Mouse (Mus musculus): ENCODE results near the gene Gm38394. TPM values are rescaled to one million over a fixed set of nuclear protein-coding genes. Genes with fewer than 3 reads are reported as not detected.
"Not testable (repeated sequence)": the region's sequence is repeated elsewhere in the genome, so short reads cannot be mapped to it uniquely, and the experiment has no call there.

Gm38394 gene
- 6.9 and 8.0 TPM in 2 replicates for polyA plus RNA-seq (2014; fragmentation: Nextera tagmentation; extraction: Ambion mirVana)

DNA sequence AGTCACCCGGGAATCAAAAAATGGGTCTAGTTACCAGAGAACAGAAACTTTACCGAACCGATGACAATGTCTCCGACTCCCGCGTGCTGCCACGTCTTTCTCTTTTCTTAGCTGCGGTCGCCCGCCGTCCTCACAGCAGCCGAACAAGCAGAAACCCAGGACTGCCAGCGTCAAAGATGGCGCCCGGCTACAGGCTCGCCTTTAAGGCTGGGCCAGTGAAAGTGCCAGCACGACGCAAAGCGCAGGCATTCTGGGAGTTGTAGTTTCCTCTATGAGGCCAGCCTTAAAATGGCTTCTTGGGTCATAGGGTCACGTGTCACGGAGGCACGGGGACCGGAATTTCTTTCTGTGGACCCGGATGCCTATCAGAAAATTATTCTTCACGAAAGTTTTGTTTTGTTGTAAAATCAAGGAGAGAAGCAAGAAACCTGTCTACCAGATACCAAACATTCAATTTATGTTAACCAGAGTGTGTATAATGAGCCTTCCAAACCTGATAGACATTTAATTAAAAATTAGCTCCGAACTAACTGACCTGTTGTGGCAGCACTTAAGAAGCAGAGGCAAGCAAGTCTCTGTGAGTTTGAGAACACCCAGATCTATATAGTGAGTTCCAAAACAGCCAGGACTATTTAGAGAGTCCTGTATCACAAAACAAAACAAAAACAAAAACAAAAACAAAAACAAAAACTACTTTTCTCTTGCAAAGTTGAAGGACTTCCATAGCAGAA lies at the start of gene Gm38394:
Gene Gm38394, minus strand, starts transcription at position 116 of the 731 bp plus-strand sequence.
- peak; percentile 95 for ATAC-seq (ENCODE audit: insufficient number of reproducible peaks, insufficient read depth, low FRiP score, low read depth)
- Histone ChIP-seq H3K36me3 (ENCODE audit: control insufficient read depth, insufficient read depth, low read length) (peaks cover 32% of the 10 kb centered on the region), H3K9me3 (ENCODE audit: control insufficient read depth, low read length) (no peaks in the 10 kb centered on the region), H3K4me1 (ENCODE audit: control insufficient read depth in 2 of 2, insufficient read depth in 2 of 2, low read length in 2 of 2) (peaks cover 17 to 39% of the 10 kb centered on the region in 2 experiments), H3K4me2 (ENCODE audit: low read length) (peak within 1 kb of the TSS; percentile 94), H3K9ac (ENCODE audit: low read length) (peak within 1 kb of the TSS; percentile 91), H3K27me3 (ENCODE audit: control insufficient read depth, insufficient read depth, low read length) (no peaks in the 10 kb centered on the region), H3K27ac (replicated peaks in 1 of 2; ENCODE audit: control insufficient read depth in 1 of 2, insufficient read depth in 1 of 2, low read depth in 2 of 2, low read length in 2 of 2) (peak within 1 kb of the TSS; percentile 92 to 97), H3K4me3 (ENCODE audit: control insufficient read depth in 1 of 2, insufficient read depth in 1 of 2, low read depth in 1 of 2, low read length in 2 of 2) (peak within 1 kb of the TSS; percentile 83 to 89)
- WGBS: 4% methylated on average over 24 of the region's 26 CpGs

DNA sequence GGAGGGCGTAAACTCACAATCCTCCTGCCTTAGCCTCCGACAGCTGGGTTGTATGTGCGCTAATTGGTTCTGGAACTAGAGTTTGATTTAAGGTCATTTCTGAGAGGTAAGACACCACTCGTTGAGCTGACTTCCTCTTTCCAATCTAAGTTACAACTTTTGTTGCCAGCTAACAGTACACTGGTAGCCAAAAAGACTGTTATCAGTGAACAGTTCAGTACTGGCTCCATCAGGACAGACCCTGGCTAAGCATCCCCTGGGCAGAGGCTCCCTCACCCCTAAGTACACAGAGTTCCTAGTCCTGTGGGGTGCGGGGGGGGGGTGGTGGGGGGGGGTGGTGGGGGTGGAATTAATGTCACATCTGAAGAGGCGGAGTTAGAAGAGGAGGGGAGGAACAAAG lies 49.8 kb upstream of the Gm38394 start:
- Histone ChIP-seq H3K9ac (ENCODE audit: low read length) (no peak overlapping the region), H3K36me3 (ENCODE audit: control insufficient read depth, insufficient read depth, low read length) (peaks cover 57% of the 10 kb centered on the region), H3K4me1 (ENCODE audit: control insufficient read depth in 2 of 2, insufficient read depth in 2 of 2, low read length in 2 of 2) (peaks cover under 1 to 3% of the 10 kb centered on the region in 2 experiments; a peak in 2 of 4 replicates), H3K9me3 (ENCODE audit: control insufficient read depth, low read length) (no peaks in the 10 kb centered on the region), H3K4me3 (ENCODE audit: control insufficient read depth in 1 of 2, insufficient read depth in 1 of 2, low read depth in 1 of 2, low read length in 2 of 2) (no peak overlapping the region), H3K4me2 (ENCODE audit: low read length) (no peak overlapping the region), H3K27me3 (ENCODE audit: control insufficient read depth, insufficient read depth, low read length) (no peaks in the 10 kb centered on the region), H3K27ac (replicated peaks in 1 of 2; ENCODE audit: control insufficient read depth in 1 of 2, insufficient read depth in 1 of 2, low read depth in 2 of 2, low read length in 2 of 2) (no peak overlapping the region)
- WGBS: 71% methylated on average over 6 of the region's 6 CpGs
- no peak for ATAC-seq (ENCODE audit: insufficient number of reproducible peaks, insufficient read depth, low FRiP score, low read depth)

GRCm38 (mm10) chr1:133709292-133709691 lies 48.2 kb upstream of the Gm38394 start:
- Histone ChIP-seq H3K36me3 (ENCODE audit: control insufficient read depth, insufficient read depth, low read length) (peaks cover 60% of the 10 kb centered on the region), H3K4me1 (ENCODE audit: control insufficient read depth in 2 of 2, insufficient read depth in 2 of 2, low read length in 2 of 2) (peaks cover 0 to 3% of the 10 kb centered on the region in 2 experiments; a peak in 1 of 4 replicates), H3K4me2 (ENCODE audit: low read length) (no peak overlapping the region), H3K9me3 (ENCODE audit: control insufficient read depth, low read length) (no peaks in the 10 kb centered on the region), H3K27me3 (ENCODE audit: control insufficient read depth, insufficient read depth, low read length) (no peaks in the 10 kb centered on the region), H3K4me3 (ENCODE audit: control insufficient read depth in 1 of 2, insufficient read depth in 1 of 2, low read depth in 1 of 2, low read length in 2 of 2) (no peak overlapping the region), H3K27ac (replicated peaks in 1 of 2; ENCODE audit: control insufficient read depth in 1 of 2, insufficient read depth in 1 of 2, low read depth in 2 of 2, low read length in 2 of 2) (no peak overlapping the region), H3K9ac (ENCODE audit: low read length) (no peak overlapping the region)
- no peak for ATAC-seq (ENCODE audit: insufficient number of reproducible peaks, insufficient read depth, low FRiP score, low read depth)
- 84% methylated on average over 3 of the region's 3 CpGs for WGBS

DNA sequence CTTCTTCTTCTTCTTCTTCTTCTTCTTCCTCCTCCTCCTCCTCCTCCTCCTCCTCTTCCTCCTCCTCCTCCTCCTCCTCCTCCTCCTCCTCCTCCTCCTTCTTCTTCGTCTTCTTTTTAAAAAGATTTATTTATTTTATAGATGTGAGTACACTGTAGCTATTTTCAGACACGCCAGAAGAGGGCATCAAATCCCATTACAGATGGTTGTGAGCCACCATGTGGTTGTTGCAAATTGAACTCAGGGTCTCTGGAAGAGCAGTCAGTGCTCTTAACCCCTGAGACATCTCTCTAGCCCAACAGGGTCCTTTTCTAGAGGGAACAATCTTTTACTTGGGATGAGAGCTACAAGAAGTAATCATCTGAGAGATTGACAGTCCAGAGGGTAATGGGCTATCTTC lies 40.7 kb upstream of the Gm38394 start:
- 22% methylated on average over 1 of the region's 2 CpGs for WGBS
- not testable (repeated sequence) for ATAC-seq (ENCODE audit: insufficient number of reproducible peaks, insufficient read depth, low FRiP score, low read depth)

GRCm38 (mm10) chr1:133697935-133698620 lies 37.0 kb upstream of the Gm38394 start:
- H3K36me3 ChIP-seq (ENCODE audit: control insufficient read depth, insufficient read depth, low read length): 0 out of 2 replicates have a peak, but pooled peaks cover 5% of the 10 kb centered on the region
- no peak overlapping the region for H3K27ac ChIP-seq (replicated peaks in 1 of 2; ENCODE audit: control insufficient read depth in 1 of 2, insufficient read depth in 1 of 2, low read depth in 2 of 2, low read length in 2 of 2)
- no peak for ATAC-seq (ENCODE audit: insufficient number of reproducible peaks, insufficient read depth, low FRiP score, low read depth)
- H3K27me3 ChIP-seq (ENCODE audit: control insufficient read depth, insufficient read depth, low read length): no peaks in the 10 kb centered on the region
- peaks cover 29 to 35% of the 10 kb centered on the region in 2 experiments for H3K4me1 ChIP-seq (ENCODE audit: control insufficient read depth in 2 of 2, insufficient read depth in 2 of 2, low read length in 2 of 2)
- H3K4me3 ChIP-seq (ENCODE audit: control insufficient read depth in 1 of 2, insufficient read depth in 1 of 2, low read depth in 1 of 2, low read length in 2 of 2): no peak overlapping the region
- no peak overlapping the region for H3K4me2 ChIP-seq (ENCODE audit: low read length)
- H3K9ac ChIP-seq (ENCODE audit: low read length): no peak overlapping the region
- WGBS: 95% methylated on average over 12 of the region's 12 CpGs
- no peaks in the 10 kb centered on the region for H3K9me3 ChIP-seq (ENCODE audit: control insufficient read depth, low read length)

More for the DNA sequence above, 40.7 kb upstream of the Gm38394 start:
- H3K4me1 ChIP-seq (ENCODE audit: control insufficient read depth in 2 of 2, insufficient read depth in 2 of 2, low read length in 2 of 2); H3K4me2 ChIP-seq (ENCODE audit: low read length); H3K9ac ChIP-seq (ENCODE audit: low read length); H3K4me3 ChIP-seq (ENCODE audit: control insufficient read depth in 1 of 2, insufficient read depth in 1 of 2, low read depth in 1 of 2, low read length in 2 of 2); H3K27me3 ChIP-seq (ENCODE audit: control insufficient read depth, insufficient read depth, low read length); H3K9me3 ChIP-seq (ENCODE audit: control insufficient read depth, low read length); H3K27ac ChIP-seq (replicated peaks in 1 of 2; ENCODE audit: control insufficient read depth in 1 of 2, insufficient read depth in 1 of 2, low read depth in 2 of 2, low read length in 2 of 2): not testable (repeated sequence)
- H3K36me3 ChIP-seq (ENCODE audit: control insufficient read depth, insufficient read depth, low read length): peaks cover 31% of the 10 kb centered on the region

GRCm38 (mm10) chr1:133695901-133696300 lies 34.8 kb upstream of the Gm38394 start:
- H3K9me3 ChIP-seq (ENCODE audit: control insufficient read depth, low read length): no peaks in the 10 kb centered on the region

GRCm38 (mm10) chr1:133694876-133695275 lies 33.8 kb upstream of the Gm38394 start:
- 73% methylated on average over 1 of the region's 1 CpGs for WGBS
- Histone ChIP-seq H3K4me1 (ENCODE audit: control insufficient read depth in 2 of 2, insufficient read depth in 2 of 2, low read length in 2 of 2) (peaks cover 33 to 39% of the 10 kb centered on the region in 2 experiments), H3K27ac (replicated peaks in 1 of 2; ENCODE audit: control insufficient read depth in 1 of 2, insufficient read depth in 1 of 2, low read depth in 2 of 2, low read length in 2 of 2) (peak overlapping the region; percentile 91 to 97), H3K9me3 (ENCODE audit: control insufficient read depth, low read length) (no peaks in the 10 kb centered on the region), H3K4me2 (ENCODE audit: low read length) (no peak overlapping the region), H3K36me3 (ENCODE audit: control insufficient read depth, insufficient read depth, low read length) (no peaks in the 10 kb centered on the region), H3K4me3 (ENCODE audit: control insufficient read depth in 1 of 2, insufficient read depth in 1 of 2, low read depth in 1 of 2, low read length in 2 of 2) (no peak overlapping the region), H3K27me3 (ENCODE audit: control insufficient read depth, insufficient read depth, low read length) (no peaks in the 10 kb centered on the region), H3K9ac (ENCODE audit: low read length) (no peak overlapping the region)
- ATAC-seq (ENCODE audit: insufficient number of reproducible peaks, insufficient read depth, low FRiP score, low read depth): no peak

More at GRCm38 (mm10) chr1:133695901-133696300, 34.8 kb upstream of the Gm38394 start:
- WGBS: 18% methylated on average over 7 of the region's 7 CpGs
- H3K27ac ChIP-seq (replicated peaks in 1 of 2; ENCODE audit: control insufficient read depth in 1 of 2, insufficient read depth in 1 of 2, low read depth in 2 of 2, low read length in 2 of 2): peak overlapping the region; percentile 91 to 97
- peak overlapping the region; percentile 14; the same call in 1 of the 2 replicates for H3K4me2 ChIP-seq (ENCODE audit: low read length)
- peak; percentile 70; the same call in 1 of the 2 replicates for ATAC-seq (ENCODE audit: insufficient number of reproducible peaks, insufficient read depth, low FRiP score, low read depth)
- H3K27me3 ChIP-seq (ENCODE audit: control insufficient read depth, insufficient read depth, low read length): no peaks in the 10 kb centered on the region
- H3K4me1 ChIP-seq (ENCODE audit: control insufficient read depth in 2 of 2, insufficient read depth in 2 of 2, low read length in 2 of 2): peaks cover 33 to 39% of the 10 kb centered on the region in 2 experiments
- H3K36me3 ChIP-seq (ENCODE audit: control insufficient read depth, insufficient read depth, low read length): no peaks in the 10 kb centered on the region
- no peak overlapping the region for H3K4me3 ChIP-seq (ENCODE audit: control insufficient read depth in 1 of 2, insufficient read depth in 1 of 2, low read depth in 1 of 2, low read length in 2 of 2)
- no peak overlapping the region for H3K9ac ChIP-seq (ENCODE audit: low read length)
